Mouse (Mus musculus): ENCODE results near the gene Slc24a2. TPM values are rescaled to one million over a fixed set of nuclear protein-coding genes. Genes with fewer than 3 reads are reported as not detected.
A peak's percentile ranks its signal among the peaks of the same experiment; 100 is the strongest.

Gene Slc24a2
- polyA plus RNA-seq, 1 experiment from 2014 or later: 8.2 TPM

DNA sequence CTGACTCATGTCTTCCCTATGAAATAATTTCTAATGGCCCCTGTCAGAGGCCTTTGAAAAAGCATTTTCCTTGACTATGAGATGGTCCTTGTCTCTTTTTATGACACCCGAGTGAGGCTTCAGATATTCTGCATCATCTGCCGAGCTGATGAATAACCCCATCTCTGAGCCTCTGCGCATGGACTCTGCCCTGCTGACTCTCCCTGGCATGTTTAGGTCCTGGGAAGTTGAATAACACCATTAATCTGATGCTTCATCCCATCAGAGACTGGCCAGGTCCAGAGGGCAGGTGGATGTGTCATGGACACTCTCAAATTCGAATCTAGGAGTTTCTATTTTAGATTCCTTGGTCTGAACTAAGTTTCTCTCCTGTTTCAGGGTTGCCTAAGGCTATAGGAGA, 242.4 kb downstream of the Slc24a2 start:
- Histone ChIP-seq H3K27me3 (ENCODE audit: control insufficient read depth, insufficient read depth, low read length) (no peaks in the 10 kb centered on the region), H3K4me3 (ENCODE audit: low read depth, low read length) (no peak overlapping the region), H3K36me3 (ENCODE audit: control insufficient read depth, insufficient read depth, low read length) (no peaks in the 10 kb centered on the region), H3K9me3 (ENCODE audit: control insufficient read depth, low read length) (no peaks in the 10 kb centered on the region), H3K4me1 (ENCODE audit: control insufficient read depth, insufficient read depth, low read length) (no peaks in the 10 kb centered on the region; the same call in 1 of the 2 replicates), H3K4me2 (ENCODE audit: low read depth, low read length) (no peak overlapping the region), H3K27ac (ENCODE audit: low read depth, low read length) (no peak overlapping the region), H3K9ac (replicated peaks; ENCODE audit: low read depth, low read length) (no peak overlapping the region)
- ATAC-seq (ENCODE audit: low read depth): no peak
- WGBS: 90% methylated on average over 4 of the region's 4 CpGs

GRCm38 (mm10) chr4:86977272-86977671, 253.0 kb downstream of the Slc24a2 start:
- Histone ChIP-seq H3K27me3 (ENCODE audit: control insufficient read depth, insufficient read depth, low read length) (no peaks in the 10 kb centered on the region), H3K4me2 (ENCODE audit: low read depth, low read length) (no peak overlapping the region), H3K36me3 (ENCODE audit: control insufficient read depth, insufficient read depth, low read length) (no peaks in the 10 kb centered on the region), H3K27ac (ENCODE audit: low read depth, low read length) (no peak overlapping the region), H3K4me3 (ENCODE audit: low read depth, low read length) (no peak overlapping the region), H3K9me3 (ENCODE audit: control insufficient read depth, low read length) (no peaks in the 10 kb centered on the region), H3K4me1 (ENCODE audit: control insufficient read depth, insufficient read depth, low read length) (no peaks in the 10 kb centered on the region), H3K9ac (replicated peaks; ENCODE audit: low read depth, low read length) (no peak overlapping the region)
- 89% methylated on average over 5 of the region's 5 CpGs for WGBS
- no peak for ATAC-seq (ENCODE audit: low read depth)

- no peaks in the 10 kb centered on the region for H3K27me3 ChIP-seq (ENCODE audit: control insufficient read depth, insufficient read depth, low read length)
- H3K9ac ChIP-seq (replicated peaks; ENCODE audit: low read depth, low read length): 0 out of 2 replicates have a peak overlapping the region, but pooled peaks have one; percentile 25
- H3K27ac ChIP-seq (ENCODE audit: low read depth, low read length): no peak overlapping the region
- no peaks in the 10 kb centered on the region for H3K4me1 ChIP-seq (ENCODE audit: control insufficient read depth, insufficient read depth, low read length)
- peak overlapping the region; percentile 30; the same call in 1 of the 2 replicates for H3K4me2 ChIP-seq (ENCODE audit: low read depth, low read length)
- peak; percentile 92 for ATAC-seq (ENCODE audit: low read depth)
- H3K4me3 ChIP-seq (ENCODE audit: low read depth, low read length): no peak overlapping the region
- 38% methylated on average over 14 of the region's 14 CpGs for WGBS
- H3K9me3 ChIP-seq (ENCODE audit: control insufficient read depth, low read length): no peaks in the 10 kb centered on the region
- no peaks in the 10 kb centered on the region for H3K36me3 ChIP-seq (ENCODE audit: control insufficient read depth, insufficient read depth, low read length)
Measured at GRCm38 (mm10) chr4:86957576-86958411, 272.5 kb downstream of the Slc24a2 start.

DNA sequence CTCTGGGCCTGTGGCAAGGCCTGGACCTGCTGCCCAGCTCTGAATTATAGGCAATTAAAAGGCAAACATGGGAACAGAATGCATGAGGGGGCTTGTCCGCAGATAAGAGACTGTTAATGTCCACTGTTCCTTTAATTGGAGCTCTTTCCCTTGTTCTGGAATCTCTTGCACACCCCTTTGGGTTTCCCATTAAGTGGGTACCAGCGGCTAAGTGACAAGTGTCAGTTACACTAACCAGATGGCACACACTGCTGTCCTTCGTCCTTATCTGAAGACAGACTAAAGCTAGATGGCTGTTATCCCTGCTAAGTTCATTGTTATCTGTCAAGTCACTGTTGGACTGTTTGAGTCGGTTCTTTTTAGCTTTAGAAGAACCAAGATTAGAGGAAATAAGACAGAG, 274.8 kb downstream of the Slc24a2 start:
- H3K36me3 ChIP-seq (ENCODE audit: control insufficient read depth, insufficient read depth, low read length): no peaks in the 10 kb centered on the region
- no peak overlapping the region for H3K9ac ChIP-seq (replicated peaks; ENCODE audit: low read depth, low read length)
- no peak overlapping the region for H3K4me3 ChIP-seq (ENCODE audit: low read depth, low read length)
- H3K4me2 ChIP-seq (ENCODE audit: low read depth, low read length): no peak overlapping the region
- ATAC-seq (ENCODE audit: low read depth): no peak
- no peaks in the 10 kb centered on the region for H3K27me3 ChIP-seq (ENCODE audit: control insufficient read depth, insufficient read depth, low read length)
- no peak overlapping the region for H3K27ac ChIP-seq (ENCODE audit: low read depth, low read length)
- no peaks in the 10 kb centered on the region for H3K4me1 ChIP-seq (ENCODE audit: control insufficient read depth, insufficient read depth, low read length)
- WGBS: 85% methylated on average over 4 of the region's 4 CpGs
- H3K9me3 ChIP-seq (ENCODE audit: control insufficient read depth, low read length): no peaks in the 10 kb centered on the region

DNA sequence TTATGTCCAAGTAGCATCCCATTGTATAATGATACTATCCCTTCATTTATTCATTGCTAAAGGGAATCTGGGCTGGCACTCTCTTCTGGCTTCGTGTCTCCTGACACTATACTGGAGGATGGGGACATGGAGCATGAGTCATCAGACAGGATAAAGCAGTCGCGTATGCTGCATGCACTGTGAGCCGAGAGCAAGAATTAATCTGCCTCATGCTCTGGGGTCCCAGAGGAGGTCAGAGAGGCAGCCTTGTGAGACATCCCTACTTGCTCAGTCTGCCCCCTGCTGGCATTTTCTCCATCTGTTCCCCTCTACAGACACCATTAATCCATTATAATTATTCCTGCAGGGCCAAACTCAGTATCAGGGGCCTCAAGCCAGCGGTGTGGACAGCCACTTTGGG, 276.8 kb downstream of the Slc24a2 start:
- H3K27ac ChIP-seq (ENCODE audit: low read depth, low read length): no peak overlapping the region
- no peak overlapping the region for H3K4me3 ChIP-seq (ENCODE audit: low read depth, low read length)
- 22% methylated on average over 5 of the region's 5 CpGs for WGBS
- ATAC-seq (ENCODE audit: low read depth): peak; percentile 61; the same call in 1 of the 2 replicates
- no peaks in the 10 kb centered on the region for H3K27me3 ChIP-seq (ENCODE audit: control insufficient read depth, insufficient read depth, low read length)
- H3K9ac ChIP-seq (replicated peaks; ENCODE audit: low read depth, low read length): no peak overlapping the region
- no peaks in the 10 kb centered on the region for H3K9me3 ChIP-seq (ENCODE audit: control insufficient read depth, low read length)
- no peak overlapping the region for H3K4me2 ChIP-seq (ENCODE audit: low read depth, low read length)
- H3K4me1 ChIP-seq (ENCODE audit: control insufficient read depth, insufficient read depth, low read length): no peaks in the 10 kb centered on the region
- H3K36me3 ChIP-seq (ENCODE audit: control insufficient read depth, insufficient read depth, low read length): no peaks in the 10 kb centered on the region

- no peak for ATAC-seq (ENCODE audit: low read depth)
- WGBS: 85% methylated on average over 1 of the region's 1 CpGs
- H3K4me3 ChIP-seq (ENCODE audit: low read depth, low read length): no peak overlapping the region
- no peak overlapping the region for H3K27ac ChIP-seq (ENCODE audit: low read depth, low read length)
- no peaks in the 10 kb centered on the region for H3K4me1 ChIP-seq (ENCODE audit: control insufficient read depth, insufficient read depth, low read length)
- H3K36me3 ChIP-seq (ENCODE audit: control insufficient read depth, insufficient read depth, low read length): no peaks in the 10 kb centered on the region
- no peaks in the 10 kb centered on the region for H3K9me3 ChIP-seq (ENCODE audit: control insufficient read depth, low read length)
- H3K9ac ChIP-seq (replicated peaks; ENCODE audit: low read depth, low read length): no peak overlapping the region
- no peak overlapping the region for H3K4me2 ChIP-seq (ENCODE audit: low read depth, low read length)
- no peaks in the 10 kb centered on the region for H3K27me3 ChIP-seq (ENCODE audit: control insufficient read depth, insufficient read depth, low read length)
Measured at GRCm38 (mm10) chr4:86948794-86949193, 281.5 kb downstream of the Slc24a2 start.

- ATAC-seq (ENCODE audit: low read depth): no peak
- no peak overlapping the region for H3K27ac ChIP-seq (ENCODE audit: low read depth, low read length)
- no peaks in the 10 kb centered on the region for H3K36me3 ChIP-seq (ENCODE audit: control insufficient read depth, insufficient read depth, low read length)
- H3K9ac ChIP-seq (replicated peaks; ENCODE audit: low read depth, low read length): no peak overlapping the region
- H3K27me3 ChIP-seq (ENCODE audit: control insufficient read depth, insufficient read depth, low read length): no peaks in the 10 kb centered on the region
- 53% methylated on average over 6 of the region's 6 CpGs for WGBS
- no peak overlapping the region for H3K4me3 ChIP-seq (ENCODE audit: low read depth, low read length)
- no peaks in the 10 kb centered on the region for H3K9me3 ChIP-seq (ENCODE audit: control insufficient read depth, low read length)
- no peak overlapping the region for H3K4me2 ChIP-seq (ENCODE audit: low read depth, low read length)
- H3K4me1 ChIP-seq (ENCODE audit: control insufficient read depth, insufficient read depth, low read length): no peaks in the 10 kb centered on the region
Measured at GRCm38 (mm10) chr4:86943296-86943695, 287.0 kb downstream of the Slc24a2 start.

GRCm38 (mm10) chr4:86942656-86943055, 287.6 kb downstream of the Slc24a2 start:
- 83% methylated on average over 6 of the region's 6 CpGs for WGBS
- Histone ChIP-seq H3K9me3 (ENCODE audit: control insufficient read depth, low read length) (no peaks in the 10 kb centered on the region), H3K4me3 (ENCODE audit: low read depth, low read length) (no peak overlapping the region), H3K4me2 (ENCODE audit: low read depth, low read length) (no peak overlapping the region), H3K4me1 (ENCODE audit: control insufficient read depth, insufficient read depth, low read length) (no peaks in the 10 kb centered on the region), H3K27me3 (ENCODE audit: control insufficient read depth, insufficient read depth, low read length) (no peaks in the 10 kb centered on the region), H3K9ac (replicated peaks; ENCODE audit: low read depth, low read length) (no peak overlapping the region), H3K36me3 (ENCODE audit: control insufficient read depth, insufficient read depth, low read length) (no peaks in the 10 kb centered on the region), H3K27ac (ENCODE audit: low read depth, low read length) (no peak overlapping the region)
- ATAC-seq (ENCODE audit: low read depth): no peak

- 75% methylated on average over 3 of the region's 3 CpGs for WGBS
- Histone ChIP-seq H3K4me1 (ENCODE audit: control insufficient read depth, insufficient read depth, low read length) (no peaks in the 10 kb centered on the region), H3K4me2 (ENCODE audit: low read depth, low read length) (no peak overlapping the region), H3K9me3 (ENCODE audit: control insufficient read depth, low read length) (no peaks in the 10 kb centered on the region), H3K36me3 (ENCODE audit: control insufficient read depth, insufficient read depth, low read length) (no peaks in the 10 kb centered on the region), H3K9ac (replicated peaks; ENCODE audit: low read depth, low read length) (no peak overlapping the region), H3K27me3 (ENCODE audit: control insufficient read depth, insufficient read depth, low read length) (no peaks in the 10 kb centered on the region), H3K27ac (ENCODE audit: low read depth, low read length) (no peak overlapping the region), H3K4me3 (ENCODE audit: low read depth, low read length) (no peak overlapping the region)
- no peak for ATAC-seq (ENCODE audit: low read depth)
Measured at GRCm38 (mm10) chr4:86936706-86937105, 293.6 kb downstream of the Slc24a2 start.

Measured in neural tube, embryonic 14.5 days (tissue).